Mouse (Mus musculus) induced T-regulatory cell, adult 2 months (primary cell): ENCODE data around the gene Akap6.

Experiments used
- DNase-seq: peaks from one replicate; pipeline ENCODE4 v3.0.0-alpha.2; 2012; ENCODE audit warnings: low read depth

The Akap6 gene

GRCm38 (mm10) chr12:52910819-52911218, 211.6 kb downstream of the Akap6 start:
- DNase-seq = peak; percentile 66

- DNase-seq = peak; percentile 49
Observed at GRCm38 (mm10) chr12:52918939-52919338, 219.8 kb downstream of the Akap6 start.

GRCm38 (mm10) chr12:52922510-52922909, 223.3 kb downstream of the Akap6 start:
- no peak for DNase-seq

- no peak for DNase-seq
Observed at GRCm38 (mm10) chr12:52925448-52925847, 226.3 kb downstream of the Akap6 start.

GRCm38 (mm10) chr12:52933832-52934231, 234.6 kb downstream of the Akap6 start:
- DNase-seq = no peak

- peak; percentile 10 for DNase-seq
Observed at GRCm38 (mm10) chr12:52934989-52935388, 235.8 kb downstream of the Akap6 start.

- no peak for DNase-seq
Observed at GRCm38 (mm10) chr12:52938786-52939185, 239.6 kb downstream of the Akap6 start.

- DNase-seq = peak; percentile 2
Observed at GRCm38 (mm10) chr12:52939324-52939946, 240.3 kb downstream of the Akap6 start.

GRCm38 (mm10) chr12:52941941-52942340, 242.8 kb downstream of the Akap6 start:
- DNase-seq = no peak

- DNase-seq = no peak
Observed at GRCm38 (mm10) chr12:52944274-52944673, 245.1 kb downstream of the Akap6 start.

- DNase-seq = no peak
Observed at GRCm38 (mm10) chr12:52944949-52945348, 245.8 kb downstream of the Akap6 start.

GRCm38 (mm10) chr12:52950660-52951059, 251.5 kb downstream of the Akap6 start:
- no peak for DNase-seq

GRCm38 (mm10) chr12:52957587-52957986, 258.4 kb downstream of the Akap6 start:
- no peak for DNase-seq

GRCm38 (mm10) chr12:52957994-52958393, 258.8 kb downstream of the Akap6 start:
- no peak for DNase-seq

- no peak for DNase-seq
Observed at GRCm38 (mm10) chr12:52991745-52992144, 292.6 kb downstream of the Akap6 start.

- no peak for DNase-seq
Observed at GRCm38 (mm10) chr12:53012336-53012735, 313.2 kb downstream of the Akap6 start.

GRCm38 (mm10) chr12:53014539-53014938, 315.4 kb downstream of the Akap6 start:
- DNase-seq = no peak

- no peak for DNase-seq
Observed at GRCm38 (mm10) chr12:53024575-53025246, 325.5 kb downstream of the Akap6 start.

GRCm38 (mm10) chr12:53027308-53027707, 328.1 kb downstream of the Akap6 start:
- no peak for DNase-seq

- no peak for DNase-seq
Observed at GRCm38 (mm10) chr12:53028926-53029325, 329.7 kb downstream of the Akap6 start.

- DNase-seq = no peak
Observed at GRCm38 (mm10) chr12:53029910-53030309, 330.7 kb downstream of the Akap6 start.

GRCm38 (mm10) chr12:53032762-53033161, 333.6 kb downstream of the Akap6 start:
- DNase-seq = peak; percentile 28

- no peak for DNase-seq
Observed at GRCm38 (mm10) chr12:53033404-53033913, 334.3 kb downstream of the Akap6 start.

GRCm38 (mm10) chr12:53040634-53041033, 341.5 kb downstream of the Akap6 start:
- DNase-seq = no peak
